Mouse (Mus musculus) sigmoid colon, adult 10 weeks (tissue): ENCODE measurements around the gene Gm6164. TPM values are rescaled to one million over a fixed set of nuclear protein-coding genes. Genes with fewer than 3 reads are reported as not detected.

Experiments
- polyA plus RNA-seq: library from polyadenylated mRNA; stranded (reverse); fragments of 350-450 nt; fragmentation: Illumina TruSeq; extraction: RNeasy Lipid Tissue Mini Kit (QIAGEN cat#74804); gene quantifications from one replicate; pipeline ENCODE4 v1.2.3, GENCODE M21; 2014; ENCODE audit warnings: low read depth, low replicate concordance

Gene Gm6164
- not detected for polyA plus RNA-seq

GRCm38 (mm10) chr7:20205507-20205906, at the start of gene Gm6164:
Gene Gm6164, minus strand, starts transcription at chr7:20205607.

GRCm38 (mm10) chr7:20233728-20234127, 28.3 kb upstream of the Gm6164 start, which contains the start of gene Gm4498:
Gene Gm4498, minus strand, starts transcription at chr7:20233828.

GRCm38 (mm10) chr7:20193410-20193809, 12.0 kb downstream of the Gm6164 start, which contains the start of gene Vmn1r95:
Gene Vmn1r95, plus strand, starts transcription at chr7:20193710.

GRCm38 (mm10) chr7:20168277-20168676, 37.1 kb downstream of the Gm6164 start, which contains the start of gene Vmn1r94:
Gene Vmn1r94, minus strand, starts transcription at chr7:20168377.

Other genes with a start within 250 kb of the Gm6164 start
- gene Ceacam20, start 240.2 kb downstream of the Gm6164 start, polyA plus RNA-seq: 112 TPM
- 233 TPM for gene Nlrp9b, start 214.1 kb downstream of the Gm6164 start, polyA plus RNA-seq
- 0.76 TPM for gene Vmn1r91, start 105.9 kb downstream of the Gm6164 start, polyA plus RNA-seq
- gene Gm16442, start 83.0 kb downstream of the Gm6164 start, polyA plus RNA-seq: not detected
- gene Vmn1r93, start 66.5 kb downstream of the Gm6164 start, polyA plus RNA-seq: not detected
- not detected for gene Vmn1r94, start 37.2 kb downstream of the Gm6164 start, polyA plus RNA-seq
- gene Vmn1r95, start 11.9 kb downstream of the Gm6164 start, polyA plus RNA-seq: not detected
- gene Gm4498, start 28.2 kb upstream of the Gm6164 start, polyA plus RNA-seq: not detected
- not detected for gene Gm5890, start 57.2 kb upstream of the Gm6164 start, polyA plus RNA-seq
- gene Gm4133, start 128.5 kb upstream of the Gm6164 start, polyA plus RNA-seq: not detected
- not detected for gene Gm5728, start 169.8 kb upstream of the Gm6164 start, polyA plus RNA-seq
- not detected for gene Vmn1r100, start 212.3 kb upstream of the Gm6164 start, polyA plus RNA-seq
- gene Vmn1r101, start 237.0 kb upstream of the Gm6164 start, polyA plus RNA-seq: not detected